Mouse (Mus musculus) kidney, postnatal 10 days (tissue): ENCODE data around the gene Ctps.
"Not testable (repeated sequence)": the region's sequence is repeated elsewhere in the genome, so short reads cannot be mapped to it uniquely, and the experiment has no call there.

Experiments used
- DNase-seq: peaks from one replicate; pipeline ENCODE4 v3.0.0; 2021; ENCODE audit warnings: mixed read lengths

The Ctps gene

GRCm38 (mm10) chr4:120569486-120570437 lies at the start of gene Ctps:
Ctps (minus strand) TSS chr4:120570276.
- peak; percentile 96 for DNase-seq

- DNase-seq: peak; percentile 8
These were observed 46.3 kb upstream of the Ctps start for GRCm38 (mm10) chr4:120616199-120617025.

- no peak for DNase-seq
These were observed 45.5 kb upstream of the Ctps start for GRCm38 (mm10) chr4:120615528-120616081.

DNA sequence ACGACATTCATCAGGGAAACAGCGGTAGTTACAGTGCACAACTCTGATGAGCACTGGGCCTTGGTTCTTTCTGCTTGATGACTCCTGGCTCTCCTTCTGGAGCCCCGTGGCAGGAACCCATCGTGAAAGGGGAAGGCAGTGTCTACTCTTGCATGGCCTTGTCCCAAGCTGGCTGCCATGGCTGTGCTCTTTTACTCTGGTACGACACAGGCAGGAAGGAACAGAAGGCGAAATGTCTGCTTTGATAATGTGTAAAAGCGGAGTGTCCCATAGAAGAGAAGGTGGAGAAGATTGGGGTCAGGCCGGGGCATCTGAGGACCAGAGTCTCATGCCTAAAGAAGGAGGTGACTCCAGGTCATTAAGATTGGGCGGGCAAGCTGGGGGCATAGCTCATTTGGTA lies 44.6 kb upstream of the Ctps start:
- DNase-seq: no peak

- DNase-seq: peak; percentile 49
These were observed 43.7 kb upstream of the Ctps start for GRCm38 (mm10) chr4:120613691-120614329.

DNA sequence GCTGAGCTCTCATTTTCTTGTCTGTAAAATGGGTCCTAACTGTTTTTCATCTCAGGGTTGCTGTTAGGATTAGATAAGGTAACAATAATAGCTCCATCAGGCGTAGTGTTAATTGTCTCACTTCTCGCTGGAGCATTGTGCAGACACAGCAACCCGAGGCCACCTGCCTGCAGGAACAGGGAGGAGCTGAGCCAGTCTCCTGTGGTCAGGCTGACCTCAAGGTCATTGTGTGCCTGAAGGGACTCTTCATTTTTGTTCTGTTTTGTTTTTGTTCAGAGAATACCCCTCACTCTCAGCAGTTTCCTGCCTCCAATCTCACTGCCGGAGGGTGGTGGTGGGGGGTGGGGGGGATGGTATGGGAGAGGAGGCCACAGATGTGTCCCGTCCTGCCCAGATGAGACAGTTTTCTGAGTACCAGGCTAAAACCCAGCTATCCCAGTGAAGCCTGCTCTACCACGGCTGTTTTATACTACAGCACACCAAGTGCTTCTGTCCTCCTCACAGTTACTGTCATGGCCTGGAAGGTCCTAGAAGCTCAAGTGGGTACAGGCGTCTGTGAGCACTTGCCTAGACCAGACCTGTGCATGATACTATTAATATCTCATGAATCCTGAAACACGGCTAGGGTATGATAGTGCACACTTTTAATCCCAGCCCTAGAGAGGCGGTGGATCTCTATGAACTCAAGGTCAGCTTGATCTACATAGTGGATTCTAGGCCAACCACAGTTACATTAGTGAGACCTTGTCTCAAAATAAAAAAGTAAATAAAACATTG lies 42.4 kb upstream of the Ctps start:
- DNase-seq: no peak

DNA sequence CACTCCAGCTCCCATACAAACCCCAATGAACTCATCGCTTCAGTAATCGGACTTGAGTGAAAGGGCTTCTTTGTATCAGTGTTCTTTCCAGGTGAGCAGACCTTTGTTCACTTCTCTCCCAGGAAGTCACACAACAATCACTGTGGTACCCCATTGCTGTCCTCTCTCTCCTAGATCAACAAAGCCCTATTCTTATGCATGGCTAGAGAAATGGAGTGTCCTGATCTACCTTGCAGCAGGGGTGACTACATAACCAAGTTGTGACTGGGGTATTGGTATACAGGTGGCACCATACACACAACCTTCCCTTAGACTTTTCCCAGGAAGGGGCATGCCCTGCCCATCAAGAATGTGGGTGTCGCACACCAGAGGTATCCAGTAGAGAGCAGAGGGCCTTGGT lies 40.9 kb upstream of the Ctps start:
- DNase-seq: no peak

- no peak for DNase-seq
These were observed 36.9 kb upstream of the Ctps start for GRCm38 (mm10) chr4:120606941-120607340.

- no peak for DNase-seq
These were observed 32.6 kb upstream of the Ctps start for GRCm38 (mm10) chr4:120602669-120603068.

- DNase-seq: no peak
These were observed 31.7 kb upstream of the Ctps start for GRCm38 (mm10) chr4:120601774-120602173.

- no peak for DNase-seq
These were observed 28.8 kb upstream of the Ctps start for GRCm38 (mm10) chr4:120598922-120599321.

DNA sequence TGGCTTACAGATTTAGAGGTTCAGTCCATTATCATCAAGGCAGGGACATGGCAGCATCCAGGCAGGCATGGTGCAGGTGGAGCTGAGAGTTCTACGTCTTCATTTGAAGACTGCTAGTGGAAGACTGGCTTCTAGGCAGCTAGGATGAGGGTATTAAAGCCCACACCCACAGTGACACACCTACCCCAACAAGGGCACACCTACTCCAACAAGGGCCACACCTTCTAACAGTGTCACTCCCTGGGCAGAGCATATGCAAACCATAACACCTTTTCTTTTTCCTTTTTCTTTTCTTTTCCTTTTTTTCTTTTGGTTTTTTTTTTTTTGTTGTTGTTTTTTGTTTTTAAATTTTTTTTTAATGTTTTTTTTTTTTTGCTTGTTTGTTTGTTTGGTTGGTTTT lies 26.1 kb upstream of the Ctps start:
- DNase-seq: not testable (repeated sequence)

GRCm38 (mm10) chr4:120590973-120591372 lies 20.9 kb upstream of the Ctps start:
- no peak for DNase-seq

DNA sequence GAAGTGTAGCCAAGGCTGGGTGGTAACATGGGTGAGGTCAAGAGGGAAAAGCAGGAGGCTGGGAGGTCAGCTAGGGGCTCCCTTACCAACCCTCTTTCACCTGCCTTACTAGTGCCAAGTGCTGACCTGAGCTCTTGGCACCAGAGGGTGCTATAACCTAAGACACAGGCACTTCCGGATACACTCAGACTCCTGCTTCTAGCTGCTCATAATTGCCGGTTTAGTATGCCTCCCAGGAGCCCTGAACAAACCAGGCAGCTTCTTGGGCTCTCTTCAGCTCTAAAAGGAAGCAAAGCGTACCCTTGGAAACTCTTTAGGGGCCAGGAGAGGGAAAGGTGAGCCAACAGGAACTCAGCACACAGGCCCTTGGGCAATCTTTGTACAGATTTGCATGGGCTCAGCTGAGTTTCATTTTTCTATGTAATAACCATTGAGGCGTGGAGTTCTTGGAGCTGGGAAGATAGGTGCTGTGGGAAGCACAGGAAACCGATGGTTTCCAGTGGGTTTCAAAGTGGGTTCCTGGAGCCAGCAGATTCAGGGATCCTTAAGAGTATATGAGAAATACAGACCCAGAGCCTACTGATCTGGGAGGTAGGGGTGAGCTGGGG lies 19.8 kb upstream of the Ctps start:
- DNase-seq: peak; percentile 73

DNA sequence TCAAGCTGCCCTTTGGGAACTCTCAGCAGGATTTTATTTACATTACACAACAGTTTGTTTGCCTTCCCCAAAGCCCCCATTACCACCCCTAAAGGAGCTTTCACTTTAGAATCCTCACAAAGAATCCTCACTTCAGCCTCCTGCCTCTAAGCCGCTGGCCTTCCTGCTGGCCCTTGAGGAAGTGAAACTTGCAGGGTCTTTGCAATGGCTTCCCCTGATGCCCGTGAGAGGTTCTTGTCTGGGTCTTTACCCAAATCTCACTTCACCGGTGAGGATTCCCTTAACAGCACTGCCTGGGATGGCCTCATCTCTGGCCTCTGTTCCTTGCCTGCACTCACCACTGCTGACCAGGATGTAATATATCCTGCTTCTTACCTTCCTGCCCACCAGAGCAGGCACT lies 19.0 kb upstream of the Ctps start:
- no peak for DNase-seq

- DNase-seq: no peak
These were observed 18.4 kb upstream of the Ctps start, which contains the start of gene Gm8439 for GRCm38 (mm10) chr4:120588445-120588844. Gm8439 (plus strand) TSS chr4:120588745.

GRCm38 (mm10) chr4:120586986-120587385 lies 16.9 kb upstream of the Ctps start:
- no peak for DNase-seq

DNA sequence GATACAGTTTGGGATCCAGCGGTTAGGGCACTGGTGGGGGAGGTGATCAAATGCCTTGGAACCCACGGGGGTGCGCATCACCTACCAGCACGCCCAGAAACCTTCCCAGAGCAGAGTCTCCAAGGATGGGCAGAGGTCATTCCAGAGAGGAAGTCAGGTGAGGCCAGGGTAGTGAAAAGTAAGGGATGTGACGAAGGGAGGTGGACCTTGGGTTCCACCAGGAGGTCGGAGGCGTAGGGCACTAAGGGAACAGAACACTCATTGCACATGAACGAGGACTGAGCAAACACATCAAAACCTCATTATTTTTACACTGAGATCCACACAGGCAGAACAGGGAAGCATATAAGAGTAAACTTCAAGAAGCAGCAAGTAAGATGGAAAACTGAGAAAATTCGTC lies 11.6 kb upstream of the Ctps start:
- no peak for DNase-seq

DNA sequence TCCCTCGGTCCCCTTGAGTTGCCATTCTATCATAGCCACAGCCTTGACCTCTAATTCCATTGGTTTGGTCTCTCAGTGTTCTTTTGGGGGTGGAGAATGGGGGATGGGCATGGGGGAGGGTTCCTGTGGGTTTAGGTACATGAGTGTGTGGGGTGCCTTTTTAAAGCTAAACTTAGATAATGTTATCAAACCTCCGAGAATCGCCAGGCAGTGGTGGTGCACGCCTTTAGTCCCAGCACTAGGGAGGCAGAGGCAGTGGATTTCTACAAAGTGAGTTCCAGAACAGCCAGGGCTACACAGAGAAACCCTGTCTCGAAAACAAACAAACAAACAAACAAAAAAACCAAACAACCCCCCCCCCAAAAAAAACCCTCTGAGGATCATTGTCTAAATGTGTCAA lies 10.8 kb upstream of the Ctps start:
- DNase-seq: no peak

GRCm38 (mm10) chr4:120571691-120572090 lies 1.6 kb upstream of the Ctps start:
- no peak for DNase-seq

GRCm38 (mm10) chr4:120571070-120571464 lies 991 bp upstream of the Ctps start:
- no peak for DNase-seq
